Mouse (Mus musculus): ENCODE measurements around the gene Zc3h7b.

DNA sequence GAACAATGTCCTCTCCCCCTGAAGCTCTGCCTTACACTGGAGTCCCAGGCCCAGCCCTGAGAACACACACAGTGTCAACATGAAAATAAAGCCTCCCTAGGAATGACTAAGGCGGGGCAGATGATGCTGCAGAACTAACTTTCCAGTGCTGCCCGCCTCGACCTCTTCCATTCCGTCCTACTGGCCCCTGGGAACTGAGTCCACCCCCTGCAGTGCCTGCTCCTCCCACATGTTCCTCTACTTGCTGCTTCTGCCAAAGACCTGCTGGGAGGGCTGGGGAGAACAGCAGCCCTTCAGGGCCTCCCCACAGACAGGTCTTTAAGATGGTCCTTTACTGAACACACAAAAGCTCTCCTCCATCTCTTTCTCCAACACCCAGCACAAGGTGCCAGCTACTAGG, 34.1 kb upstream of the Zc3h7b start:
- TF ChIP-seq GATA1 (IDR thresholded peaks at IDR 0.05; ENCODE audit: borderline replicate concordance, low read length) (no peak), FLI1 (IDR thresholded peaks at IDR 0.05; ENCODE audit: low read length) (no peak)

Data from megakaryocyte, embryonic 14.5 days (primary cell).